Mouse (Mus musculus): ENCODE data around the gene Pax8. TPM values are rescaled to one million over a fixed set of nuclear protein-coding genes. Genes with fewer than 3 reads are reported as not detected.

Pax8 gene
- polyA plus RNA-seq, 1 experiment from 2014 or later: 0.13 TPM

DNA sequence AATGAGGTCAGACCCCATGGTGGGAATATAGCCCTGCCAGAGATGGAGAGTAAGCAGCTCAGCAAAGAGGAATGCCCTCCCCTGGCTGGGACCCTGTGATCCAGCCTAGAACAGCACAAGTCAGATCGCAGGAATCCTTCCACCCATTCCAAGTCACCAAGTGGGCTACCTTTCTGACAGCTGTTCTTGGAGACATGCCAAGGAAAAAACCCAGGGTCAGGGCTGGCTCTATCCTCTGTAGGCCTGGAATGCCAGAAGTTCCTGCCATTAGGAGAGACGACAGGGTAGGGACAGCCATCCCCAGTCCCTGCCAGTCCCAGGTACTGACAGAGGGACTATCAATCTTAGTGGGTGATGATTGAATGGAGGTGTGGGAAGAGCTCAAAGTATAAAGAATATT, 4.5 kb upstream of the Pax8 start:
- ATAC-seq (ENCODE audit: insufficient number of reproducible peaks, low FRiP score, low TSS enrichment, low read depth): no peak
- WGBS: 42% methylated on average over 2 of the region's 2 CpGs
- no peak overlapping the region for H3K27ac ChIP-seq
- H3K4me3 ChIP-seq: no peak overlapping the region
- H3K36me3 ChIP-seq: no peaks in the 10 kb centered on the region
- peaks cover 26% of the 10 kb centered on the region for H3K27me3 ChIP-seq
- H3K4me1 ChIP-seq: no peaks in the 10 kb centered on the region
- H3K9ac ChIP-seq: no peak overlapping the region
- H3K4me2 ChIP-seq: no peak overlapping the region
- H3K9me3 ChIP-seq: no peaks in the 10 kb centered on the region

DNA sequence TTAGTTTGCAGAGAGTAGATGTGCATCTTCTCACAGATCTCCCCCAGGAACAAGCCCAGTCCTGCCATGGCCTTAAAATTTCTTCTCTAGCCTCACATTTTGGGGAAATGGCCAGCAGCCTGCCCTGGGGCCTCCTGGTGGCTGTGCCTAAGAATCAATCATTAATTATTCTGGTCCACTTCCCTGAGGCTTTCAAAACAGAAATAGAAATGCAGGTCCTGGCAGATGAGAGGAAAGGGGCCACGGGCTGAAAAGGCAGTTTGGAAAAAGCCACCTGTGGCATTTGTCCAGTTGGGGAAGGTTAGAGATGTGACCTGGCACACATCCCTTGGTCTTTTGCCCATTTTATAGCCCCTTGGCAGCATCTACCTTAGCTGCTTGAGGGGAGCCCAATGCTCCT, 3.8 kb upstream of the Pax8 start:
- H3K27me3 ChIP-seq: peaks cover 34% of the 10 kb centered on the region
- 22% methylated on average over 1 of the region's 1 CpGs for whole genome bisulfite sequencing
- H3K27ac ChIP-seq: no peak overlapping the region
- H3K9me3 ChIP-seq: no peaks in the 10 kb centered on the region
- H3K4me1 ChIP-seq: peaks cover 2% of the 10 kb centered on the region
- H3K4me2 ChIP-seq: no peak overlapping the region
- no peak for ATAC-seq (ENCODE audit: insufficient number of reproducible peaks, low FRiP score, low TSS enrichment, low read depth)
- H3K9ac ChIP-seq: no peak overlapping the region
- no peaks in the 10 kb centered on the region for H3K36me3 ChIP-seq
- H3K4me3 ChIP-seq: no peak overlapping the region

DNA sequence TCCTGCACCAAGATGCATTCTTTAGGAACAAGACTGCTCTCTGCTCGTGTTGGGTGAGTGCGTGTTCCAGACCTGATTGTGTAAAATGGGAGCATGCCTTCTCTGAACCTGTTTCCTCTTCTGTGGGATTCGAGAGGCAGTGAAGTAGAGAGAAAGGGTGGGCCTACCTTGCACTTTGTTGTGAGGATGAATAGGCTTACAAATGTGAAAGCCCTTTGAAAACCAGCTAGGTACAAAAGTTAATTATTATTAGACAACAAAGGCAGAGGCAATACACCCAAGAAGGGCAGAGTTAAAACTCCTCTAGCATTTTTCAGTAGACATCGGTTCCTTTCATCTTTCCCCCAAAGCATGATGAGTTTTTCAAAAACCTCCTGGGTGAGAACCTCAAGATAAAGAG, 3.2 kb upstream of the Pax8 start:
- H3K27ac ChIP-seq: no peak overlapping the region
- no peaks in the 10 kb centered on the region for H3K36me3 ChIP-seq
- no peaks in the 10 kb centered on the region for H3K9me3 ChIP-seq
- WGBS: 82% methylated on average over 4 of the region's 4 CpGs
- no peak for ATAC-seq (ENCODE audit: insufficient number of reproducible peaks, low FRiP score, low TSS enrichment, low read depth)
- no peak overlapping the region for H3K4me2 ChIP-seq
- H3K9ac ChIP-seq: no peak overlapping the region
- peaks cover 39% of the 10 kb centered on the region for H3K27me3 ChIP-seq
- H3K4me1 ChIP-seq: peaks cover 8% of the 10 kb centered on the region
- no peak overlapping the region for H3K4me3 ChIP-seq

DNA sequence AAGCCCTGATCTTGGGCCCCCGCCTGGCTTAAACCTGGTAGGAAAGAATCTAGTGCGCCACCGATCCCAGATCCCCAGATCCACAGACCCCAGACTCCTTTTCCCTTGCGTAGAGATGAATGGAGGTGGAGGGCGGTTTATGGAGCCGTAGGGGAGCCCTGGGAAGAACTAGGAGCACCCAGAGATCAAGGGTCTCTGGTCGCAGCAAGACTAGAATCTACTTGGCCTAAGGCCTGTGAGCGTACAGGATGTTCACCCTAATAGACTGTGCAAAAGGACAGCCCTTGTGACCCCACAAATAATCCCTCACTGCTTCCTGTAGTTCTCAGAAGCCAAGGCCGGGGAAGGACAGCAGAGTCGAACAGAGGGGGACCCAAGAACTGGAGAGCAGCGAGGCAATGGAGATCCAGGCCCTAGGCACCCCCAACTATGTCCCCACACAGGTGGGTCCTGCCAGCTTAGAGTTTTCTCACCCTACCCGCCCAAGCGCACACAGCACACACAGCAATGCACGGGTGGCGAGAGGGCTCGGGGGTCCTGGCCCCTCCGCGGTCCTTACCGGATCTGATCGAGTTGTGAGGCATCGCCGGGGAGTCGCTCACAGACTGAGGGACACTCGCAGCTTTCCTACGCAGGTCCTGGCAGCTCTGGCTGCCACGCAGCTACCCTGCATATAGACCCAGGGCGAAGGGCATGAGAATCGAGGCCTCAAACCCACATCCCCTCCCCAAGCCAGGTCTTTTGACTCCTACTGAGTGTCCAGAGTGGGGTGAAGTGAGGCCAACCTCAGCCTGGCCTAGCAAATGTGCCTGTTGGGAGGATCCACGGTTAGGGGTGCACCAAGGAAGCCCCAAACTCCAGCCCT, 653 bp downstream of the Pax8 start:
- Histone ChIP-seq H3K9me3 (no peaks in the 10 kb centered on the region), H3K9ac (no peak overlapping the region), H3K4me2 (peak overlapping the region; percentile 36), H3K27me3 (peaks cover 64% of the 10 kb centered on the region), H3K36me3 (no peaks in the 10 kb centered on the region), H3K4me3 (peak overlapping the region; percentile 21; the same call in 1 of the 2 replicates), H3K4me1 (peaks cover 10% of the 10 kb centered on the region), H3K27ac (no peak overlapping the region)
- 14% methylated on average over 29 of the region's 29 CpGs for WGBS
- ATAC-seq (ENCODE audit: insufficient number of reproducible peaks, low FRiP score, low TSS enrichment, low read depth): 0 out of 2 replicates have a peak, but pooled peaks have one; percentile 35

DNA sequence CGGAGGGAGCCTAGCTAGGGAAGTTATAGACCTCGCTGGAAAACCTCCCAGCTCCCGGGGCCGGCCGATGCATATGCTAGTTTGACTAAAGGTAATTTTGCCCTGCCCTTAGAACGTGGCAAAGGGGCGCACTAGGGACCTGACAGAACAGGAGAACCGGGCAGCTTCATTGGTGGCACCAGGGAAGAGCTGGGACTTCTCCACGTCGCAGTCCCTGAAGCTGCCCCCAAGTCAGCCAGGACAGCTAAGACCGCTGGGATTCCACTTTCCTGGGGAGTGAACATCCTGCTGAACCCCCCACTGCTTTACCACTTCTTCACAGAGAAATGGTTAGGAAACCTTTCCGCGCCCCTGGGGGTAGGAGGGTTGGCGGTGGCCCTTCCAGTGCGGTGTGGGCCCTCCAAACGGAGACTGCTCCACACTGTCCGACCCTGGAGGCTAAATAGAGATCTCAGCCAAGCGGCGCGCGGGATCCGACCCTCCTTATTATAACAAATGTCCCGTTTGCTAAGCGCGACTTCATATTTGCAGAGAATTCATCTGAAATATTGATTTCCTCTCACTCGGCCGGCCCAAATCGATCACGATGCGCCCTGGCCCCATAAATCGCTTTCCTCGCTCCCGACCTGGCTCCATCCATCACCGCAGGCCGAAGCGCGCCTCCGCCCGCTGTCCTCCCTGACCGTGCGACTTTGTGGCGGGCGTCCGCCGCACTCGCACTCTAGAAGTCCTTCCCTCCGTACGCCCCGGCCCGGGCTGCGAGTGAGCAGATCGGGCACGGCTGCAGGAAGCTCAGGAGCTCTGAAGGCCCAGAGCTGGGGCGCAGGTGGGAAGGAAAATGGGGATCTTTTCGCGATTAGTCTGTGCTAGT, 1.5 kb downstream of the Pax8 start:
- Histone ChIP-seq H3K9me3 (no peaks in the 10 kb centered on the region), H3K4me1 (peaks cover 10% of the 10 kb centered on the region), H3K36me3 (no peaks in the 10 kb centered on the region), H3K27me3 (peaks cover 66% of the 10 kb centered on the region), H3K27ac (no peak overlapping the region), H3K9ac (no peak overlapping the region), H3K4me3 (peak overlapping the region; percentile 21), H3K4me2 (peak overlapping the region; percentile 36)
- 1% methylated on average over 56 of the region's 56 CpGs for WGBS
- no peak for ATAC-seq (ENCODE audit: insufficient number of reproducible peaks, low FRiP score, low TSS enrichment, low read depth)

DNA sequence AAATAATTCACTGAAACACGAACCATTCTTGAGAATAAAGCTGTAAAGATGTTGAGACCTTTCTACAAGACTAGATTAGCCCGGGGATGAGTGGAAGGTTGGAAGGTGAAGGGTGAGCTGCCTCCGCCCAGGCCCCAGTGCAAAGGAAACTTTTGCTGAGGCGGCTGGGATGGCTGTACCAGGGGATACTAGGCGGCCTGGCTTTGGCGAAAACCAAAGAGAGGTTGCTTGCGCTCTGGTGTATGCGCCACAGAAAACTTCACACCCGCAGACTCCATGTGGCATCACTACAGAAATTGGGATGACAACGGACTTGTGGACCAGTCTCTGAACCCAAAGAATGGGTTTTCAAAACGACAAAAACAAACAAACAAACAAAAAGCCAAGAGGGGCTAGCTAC, 2.7 kb downstream of the Pax8 start:
- Histone ChIP-seq H3K4me2 (no peak overlapping the region), H3K36me3 (no peaks in the 10 kb centered on the region), H3K4me1 (peaks cover 10% of the 10 kb centered on the region), H3K27ac (no peak overlapping the region), H3K27me3 (peaks cover 63% of the 10 kb centered on the region), H3K9me3 (no peaks in the 10 kb centered on the region), H3K9ac (no peak overlapping the region), H3K4me3 (no peak overlapping the region)
- 2% methylated on average over 11 of the region's 11 CpGs for WGBS
- ATAC-seq (ENCODE audit: insufficient number of reproducible peaks, low FRiP score, low TSS enrichment, low read depth): no peak

DNA sequence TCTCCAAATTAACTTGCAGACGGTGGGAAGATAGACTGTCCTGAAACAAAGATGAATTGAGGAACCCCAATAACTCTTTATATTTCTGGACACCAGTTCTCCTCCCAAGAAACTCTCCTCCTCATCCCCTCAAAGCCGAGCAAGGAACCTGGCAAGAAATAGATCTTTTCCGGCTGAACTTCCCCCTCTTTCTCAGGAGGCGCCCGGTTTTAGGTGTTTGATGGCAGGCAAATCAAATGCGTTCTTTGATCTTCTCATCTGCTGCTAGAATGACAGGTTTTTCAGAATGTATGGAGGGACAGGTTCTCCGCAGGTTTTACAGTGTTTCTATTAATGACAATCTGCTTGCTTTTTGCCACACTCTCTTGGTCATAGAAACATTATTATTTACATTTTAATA, 3.3 kb downstream of the Pax8 start:
- Histone ChIP-seq H3K9ac (no peak overlapping the region), H3K9me3 (no peaks in the 10 kb centered on the region), H3K4me3 (no peak overlapping the region), H3K4me1 (peaks cover 10% of the 10 kb centered on the region), H3K4me2 (no peak overlapping the region), H3K27me3 (peaks cover 61% of the 10 kb centered on the region), H3K27ac (no peak overlapping the region), H3K36me3 (no peaks in the 10 kb centered on the region)
- 2% methylated on average over 7 of the region's 7 CpGs for WGBS
- ATAC-seq (ENCODE audit: insufficient number of reproducible peaks, low FRiP score, low TSS enrichment, low read depth): no peak

DNA sequence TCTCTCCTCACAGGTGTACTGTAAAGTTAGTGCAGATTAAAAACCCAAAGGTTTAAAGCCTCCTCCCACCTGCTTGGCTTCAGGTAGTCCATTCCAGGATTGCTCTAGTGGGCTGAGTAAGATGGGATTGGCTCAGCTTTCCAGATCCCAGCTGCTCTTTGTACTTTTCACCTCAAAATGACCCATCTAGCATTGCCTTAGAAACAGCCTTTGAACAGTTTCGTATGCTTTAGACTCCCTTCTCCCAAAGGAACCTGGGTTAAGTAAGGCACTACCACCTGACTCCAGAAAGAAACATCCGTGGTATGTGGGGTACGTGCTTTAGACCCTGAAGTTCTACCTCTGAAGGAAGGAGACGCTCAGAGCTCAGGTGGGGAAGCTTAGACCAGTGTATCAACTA, 6.3 kb downstream of the Pax8 start:
- WGBS: 46% methylated on average over 4 of the region's 4 CpGs
- Histone ChIP-seq H3K36me3 (no peaks in the 10 kb centered on the region), H3K4me3 (no peak overlapping the region), H3K9ac (no peak overlapping the region), H3K27ac (no peak overlapping the region), H3K27me3 (peaks cover 37% of the 10 kb centered on the region), H3K4me1 (peaks cover 7% of the 10 kb centered on the region), H3K4me2 (no peak overlapping the region), H3K9me3 (no peaks in the 10 kb centered on the region)
- ATAC-seq (ENCODE audit: insufficient number of reproducible peaks, low FRiP score, low TSS enrichment, low read depth): no peak

DNA sequence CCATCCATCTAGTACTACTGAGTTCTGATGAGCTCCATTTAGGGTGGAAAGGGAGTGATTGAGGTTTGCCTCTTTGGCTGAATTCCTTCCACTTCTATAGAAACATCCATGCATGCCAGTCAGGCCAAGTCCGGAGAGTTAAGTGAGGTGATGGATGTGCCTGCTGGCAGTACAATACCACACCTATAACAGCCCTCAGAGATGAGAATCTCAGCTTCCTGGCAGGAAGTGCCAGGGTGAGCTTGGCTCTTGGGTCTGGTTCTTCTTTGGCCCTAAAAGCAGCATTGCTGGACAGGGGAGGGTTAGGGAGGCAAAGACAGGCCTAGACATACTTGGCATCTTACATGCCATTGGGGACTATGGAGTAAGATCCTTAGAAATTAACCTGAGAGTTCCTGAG, 7.0 kb downstream of the Pax8 start:
- Histone ChIP-seq H3K27me3 (peaks cover 30% of the 10 kb centered on the region), H3K27ac (no peak overlapping the region), H3K36me3 (no peaks in the 10 kb centered on the region), H3K9ac (no peak overlapping the region), H3K9me3 (no peaks in the 10 kb centered on the region), H3K4me2 (no peak overlapping the region), H3K4me1 (0 out of 2 replicates have a peak, but pooled peaks cover under 1% of the 10 kb centered on the region), H3K4me3 (no peak overlapping the region)
- ATAC-seq (ENCODE audit: insufficient number of reproducible peaks, low FRiP score, low TSS enrichment, low read depth): no peak
- 69% methylated on average over 1 of the region's 1 CpGs for WGBS

DNA sequence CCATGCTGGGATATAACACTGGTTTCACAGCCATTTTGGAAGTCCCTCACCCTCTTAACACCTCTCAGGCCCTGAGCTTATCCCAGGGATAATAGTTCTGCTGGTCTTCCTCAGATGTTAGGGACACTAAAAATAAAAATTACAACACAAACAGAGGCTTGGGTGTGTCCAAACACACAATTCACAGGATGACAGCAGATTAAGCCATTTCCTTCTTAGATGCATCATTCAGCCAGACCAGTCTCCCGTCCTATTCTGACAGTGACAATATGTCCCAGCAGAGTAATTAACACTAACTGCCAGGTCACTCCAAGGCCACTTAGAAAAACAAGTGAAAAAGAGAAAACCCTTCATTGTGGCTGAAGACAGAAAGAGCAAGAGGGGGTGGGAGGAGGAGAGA, 8.2 kb downstream of the Pax8 start:
- Histone ChIP-seq H3K27ac (no peak overlapping the region), H3K27me3 (peaks cover 21% of the 10 kb centered on the region), H3K36me3 (no peaks in the 10 kb centered on the region), H3K4me2 (no peak overlapping the region), H3K4me1 (no peaks in the 10 kb centered on the region), H3K4me3 (no peak overlapping the region), H3K9me3 (no peaks in the 10 kb centered on the region), H3K9ac (no peak overlapping the region)
- 3% methylated on average over 1 of the region's 1 CpGs for WGBS
- no peak for ATAC-seq (ENCODE audit: insufficient number of reproducible peaks, low FRiP score, low TSS enrichment, low read depth)

DNA sequence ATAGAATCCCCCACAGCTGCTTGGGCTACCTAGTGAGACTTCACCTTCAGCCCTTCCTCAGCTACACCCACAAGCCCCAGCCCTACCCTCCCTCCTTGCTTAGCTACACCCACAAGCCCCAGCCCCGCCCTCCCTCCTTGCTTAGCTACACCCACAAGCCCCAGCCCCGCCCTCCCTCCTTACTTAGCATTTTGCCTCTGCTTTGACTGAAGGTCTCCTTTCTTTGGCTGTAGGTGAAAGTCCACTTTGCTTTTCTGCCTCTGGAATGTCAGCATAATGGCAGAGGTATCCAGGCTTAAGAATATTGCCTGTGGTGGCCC, 14.6 kb downstream of the Pax8 start:
- Histone ChIP-seq H3K4me3 (no peak overlapping the region), H3K9ac (no peak overlapping the region), H3K9me3 (no peaks in the 10 kb centered on the region), H3K27ac (no peak overlapping the region), H3K4me1 (no peaks in the 10 kb centered on the region), H3K36me3 (no peaks in the 10 kb centered on the region), H3K4me2 (no peak overlapping the region), H3K27me3 (0 out of 2 replicates have a peak, but pooled peaks cover 6% of the 10 kb centered on the region)
- WGBS: 13% methylated on average over 2 of the region's 2 CpGs
- no peak for ATAC-seq (ENCODE audit: insufficient number of reproducible peaks, low FRiP score, low TSS enrichment, low read depth)

Measured in limb, embryonic 15.5 days (tissue).